16 mouse cellular contexts compared by ENCODE assay signal in the genomic region with DNA sequence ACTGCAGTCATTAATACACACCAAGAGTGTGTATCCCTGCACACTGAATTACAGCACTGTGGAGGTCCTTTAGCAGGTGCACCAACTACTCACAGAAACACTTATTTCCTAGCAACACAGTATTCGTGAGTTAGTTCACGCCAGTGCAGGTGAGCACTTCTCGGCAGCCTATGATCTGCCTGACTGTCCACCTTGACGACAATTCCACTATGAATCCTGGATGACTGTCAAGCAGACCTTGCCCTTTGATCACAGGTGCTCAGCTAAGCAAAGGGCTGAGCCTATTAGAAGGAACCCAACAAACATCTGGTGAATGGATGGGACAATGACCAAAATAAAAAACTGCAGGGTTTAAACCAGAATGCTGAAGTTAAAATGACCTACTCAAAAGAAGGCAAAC. TPM values are rescaled to one million over a fixed set of nuclear protein-coding genes. Genes with fewer than 3 reads are reported as not detected.
DNase-seq lines count a peak whose midpoint lies in the region; ATAC-seq and TF ChIP-seq lines count a peak whose summit lies in the region.
"Had no signal": no experiment of that assay in that cellular context is flagged by ENCODE, and none has a peak within 500 bp of the region (broad histone marks: within the 10 kb centered on the region; RNA-seq: fewer than 3 reads in every experiment).

No protein-coding gene starts in this region.

- 83% methylated on average over 4 of the region's 4 CpGs for WGBS in kidney, embryonic 14.5 days
- 24% methylated on average over 4 of the region's 4 CpGs for WGBS in liver, adult 2 months
- WGBS in liver, embryonic 11.5 days: 82% methylated on average over 4 of the region's 4 CpGs
- WGBS in intestine, embryonic 15.5 days: 72% methylated on average over 4 of the region's 4 CpGs
- 76% methylated on average over 4 of the region's 4 CpGs for WGBS in lung, postnatal 0 days

- TF ChIP-seq CTCF in liver, adult 2 months (IDR thresholded peaks at IDR 0.05; ENCODE audit: low read depth, low read length): no peak
- TF ChIP-seq CTCF in lung, postnatal 0 days (IDR thresholded peaks at IDR 0.05): no peak

- DNase-seq in kidney, adult 11 months: peak; percentile 50
- DNase-seq in liver, adult 2 months (ENCODE audit: extremely low read depth, low read depth, low spot score): peak; percentile 92
- no peak for DNase-seq in liver, embryonic 11.5 days (ENCODE audit: low spot score)
- peak; percentile 54 to 65 for DNase-seq in kidney, postnatal 36 days
- DNase-seq in lung, postnatal 0 days (ENCODE audit: low spot score): no peak
- DNase-seq: cerebellum, adult 18-20 months; cerebellum, postnatal 25 days; forebrain, postnatal 0 days; lung, adult 18-20 months; thymus, postnatal 25 days had no signal

- no peaks in the 10 kb centered on the region for H3K27me3 ChIP-seq in kidney, embryonic 14.5 days (ENCODE audit: control insufficient read depth, insufficient read depth, low read length)
- H3K27me3 ChIP-seq in liver, adult 2 months (ENCODE audit: control insufficient read depth, insufficient read depth, low read length): no peaks in the 10 kb centered on the region
- H3K27me3 ChIP-seq in liver, embryonic 11.5 days (replicated peaks; ENCODE audit: control insufficient read depth, insufficient read depth, low read length): no peaks in the 10 kb centered on the region
- H3K27me3 ChIP-seq in intestine, embryonic 15.5 days (replicated peaks): no peaks in the 10 kb centered on the region
- H3K27me3 ChIP-seq in lung, postnatal 0 days (replicated peaks; ENCODE audit: insufficient read depth, low read length): no peaks in the 10 kb centered on the region
- H3K27me3 ChIP-seq: embryonic facial prominence, embryonic 15.5 days; hindbrain, embryonic 13.5 days; limb, embryonic 12.5 days; megakaryocyte, embryonic 14.5 days had no signal

- H3K9ac ChIP-seq in kidney, embryonic 14.5 days (ENCODE audit: low read depth, low read length): no peak overlapping the region
- no peak overlapping the region for H3K9ac ChIP-seq in liver, adult 2 months (ENCODE audit: low read depth, low read length)
- no peak overlapping the region for H3K9ac ChIP-seq in liver, embryonic 11.5 days (ENCODE audit: low read depth, low read length)
- no peak overlapping the region for H3K9ac ChIP-seq in intestine, embryonic 15.5 days
- no peak overlapping the region for H3K9ac ChIP-seq in lung, postnatal 0 days (replicated peaks; ENCODE audit: low read depth)
- H3K9ac ChIP-seq: embryonic facial prominence, embryonic 15.5 days; forebrain, postnatal 0 days; hindbrain, embryonic 13.5 days; limb, embryonic 12.5 days had no signal

- TF ChIP-seq POLR2A in liver, adult 2 months (IDR thresholded peaks at IDR 0.05; ENCODE audit: extremely low read depth, insufficient read depth, low read length): no peak

- H3K4me1 ChIP-seq in kidney, embryonic 14.5 days (ENCODE audit: control insufficient read depth, insufficient read depth, low read length): no peaks in the 10 kb centered on the region
- no peaks in the 10 kb centered on the region for H3K4me1 ChIP-seq in liver, adult 2 months (ENCODE audit: control insufficient read depth, insufficient read depth, low read length)
- no peaks in the 10 kb centered on the region for H3K4me1 ChIP-seq in liver, embryonic 11.5 days (replicated peaks; ENCODE audit: control insufficient read depth, insufficient read depth, low read length)
- H3K4me1 ChIP-seq in intestine, embryonic 15.5 days (replicated peaks): no peaks in the 10 kb centered on the region
- H3K4me1 ChIP-seq in lung, postnatal 0 days (ENCODE audit: insufficient read depth, low read depth, low read length): no peaks in the 10 kb centered on the region
- H3K4me1 ChIP-seq: embryonic facial prominence, embryonic 15.5 days; limb, embryonic 12.5 days had no signal

- H3K79me2 ChIP-seq in liver, adult 2 months (ENCODE audit: control insufficient read depth, insufficient read depth, low read length): no peaks in the 10 kb centered on the region

- no peak for TF ChIP-seq EP300 in lung, postnatal 0 days (IDR thresholded peaks at IDR 0.05)

- H3K27ac ChIP-seq in kidney, embryonic 14.5 days (ENCODE audit: low read depth, low read length): no peak overlapping the region
- no peak overlapping the region for H3K27ac ChIP-seq in liver, adult 2 months (replicated peaks; ENCODE audit: insufficient read depth, low read depth, low read length)
- no peak overlapping the region for H3K27ac ChIP-seq in liver, embryonic 11.5 days (ENCODE audit: low read depth, low read length)
- H3K27ac ChIP-seq in intestine, embryonic 15.5 days: no peak overlapping the region
- H3K27ac ChIP-seq in lung, postnatal 0 days (ENCODE audit: low read length): no peak overlapping the region
- H3K27ac ChIP-seq: embryonic facial prominence, embryonic 15.5 days; hindbrain, embryonic 13.5 days; limb, embryonic 12.5 days had no signal

- no peak for ATAC-seq in kidney, embryonic 14.5 days (ENCODE audit: low FRiP score, low TSS enrichment)
- no peak for ATAC-seq in liver, embryonic 11.5 days (replicated peaks; ENCODE audit: low FRiP score)
- ATAC-seq in intestine, embryonic 15.5 days: peak; percentile 40; the same call in 1 of the 2 replicates
- no peak for ATAC-seq in lung, postnatal 0 days
- ATAC-seq: forebrain, postnatal 0 days had no signal

- H3K4me3 ChIP-seq in kidney, embryonic 14.5 days (ENCODE audit: low read length): no peak overlapping the region
- no peak overlapping the region for H3K4me3 ChIP-seq in liver, adult 2 months (ENCODE audit: insufficient read depth, low read depth, low read length)
- no peak overlapping the region for H3K4me3 ChIP-seq in liver, embryonic 11.5 days (ENCODE audit: low read depth, low read length)
- H3K4me3 ChIP-seq in intestine, embryonic 15.5 days (replicated peaks): no peak overlapping the region
- no peak overlapping the region for H3K4me3 ChIP-seq in lung, postnatal 0 days (ENCODE audit: low read depth, low read length)
- H3K4me3 ChIP-seq: embryonic facial prominence, embryonic 15.5 days; hindbrain, embryonic 13.5 days; limb, embryonic 12.5 days; megakaryocyte, embryonic 14.5 days had no signal

- no peaks in the 10 kb centered on the region for H3K9me3 ChIP-seq in kidney, embryonic 14.5 days (ENCODE audit: control insufficient read depth, low read length)
- H3K9me3 ChIP-seq in liver, embryonic 11.5 days (ENCODE audit: control insufficient read depth, low read length): no peaks in the 10 kb centered on the region
- H3K9me3 ChIP-seq in intestine, embryonic 15.5 days: no peaks in the 10 kb centered on the region
- no peaks in the 10 kb centered on the region for H3K9me3 ChIP-seq in lung, postnatal 0 days (ENCODE audit: low read length)
- H3K9me3 ChIP-seq: embryonic facial prominence, embryonic 15.5 days; hindbrain, embryonic 13.5 days; limb, embryonic 12.5 days had no signal

- H3K4me2 ChIP-seq in kidney, embryonic 14.5 days (replicated peaks; ENCODE audit: low read depth, low read length): no peak overlapping the region
- H3K4me2 ChIP-seq in liver, embryonic 11.5 days: no peak overlapping the region
- H3K4me2 ChIP-seq in intestine, embryonic 15.5 days (replicated peaks): no peak overlapping the region
- H3K4me2 ChIP-seq in lung, postnatal 0 days (replicated peaks; ENCODE audit: low read depth, low read length): no peak overlapping the region
- H3K4me2 ChIP-seq: embryonic facial prominence, embryonic 15.5 days; hindbrain, embryonic 13.5 days; limb, embryonic 12.5 days had no signal

- peaks cover 32% of the 10 kb centered on the region for H3K36me3 ChIP-seq in kidney, embryonic 14.5 days (ENCODE audit: control insufficient read depth, insufficient read depth, low read length)
- peaks cover 28% of the 10 kb centered on the region for H3K36me3 ChIP-seq in liver, adult 2 months (ENCODE audit: control insufficient read depth, insufficient read depth, low read length)
- H3K36me3 ChIP-seq in liver, embryonic 11.5 days (ENCODE audit: control insufficient read depth, insufficient read depth, low read length): peaks cover 5% of the 10 kb centered on the region; the same call in 1 of the 2 replicates
- peaks cover 10% of the 10 kb centered on the region for H3K36me3 ChIP-seq in intestine, embryonic 15.5 days
- 0 out of 2 replicates have a peak, but pooled peaks cover 20% of the 10 kb centered on the region for H3K36me3 ChIP-seq in lung, postnatal 0 days (ENCODE audit: insufficient read depth, low read length)

RNA-seq across cellular contexts. Expression of gene Rnd3, which starts 20.8 kb away (rescaled TPM):
- 23.8 and 41.5 TPM in 2 replicates for polyA plus RNA-seq in kidney, embryonic 14.5 days (2014; fragmentation: Nextera tagmentation; extraction: Ambion mirVana)
- total RNA-seq in liver, adult 2 months (2014; rRNA removed): 16.2 and 16.7 TPM in 2 replicates
- polyA plus RNA-seq in liver, adult 2 months (2012; rRNA removed): 1.9 and 2.4 TPM in 2 replicates
- 33.1 and 35.1 TPM in 2 replicates for polyA plus RNA-seq in liver, embryonic 11.5 days (2014; fragmentation: Nextera tagmentation; extraction: Ambion mirVana)
- 58.9 and 69.4 TPM in 2 replicates for polyA plus RNA-seq in intestine, embryonic 15.5 days (2015; fragmentation: Nextera tagmentation; extraction: Ambion mirVana)
- 22.5 and 31.3 TPM in 2 replicates for polyA plus RNA-seq in lung, postnatal 0 days (2015; fragmentation: Nextera tagmentation; extraction: Ambion mirVana)

Comparison
In these comparisons a context has a peak if more than half of its experiments do, and no peak if none do; other contexts are left out.
1. DNase-seq: peak in kidney, adult 11 months (single experiment), liver, adult 2 months (single experiment) and kidney, postnatal 36 days (2 of 2); none in liver, embryonic 11.5 days (single experiment) and lung, postnatal 0 days (single experiment).